28 mouse cellular contexts compared by ENCODE assay signal in the genomic region with DNA sequence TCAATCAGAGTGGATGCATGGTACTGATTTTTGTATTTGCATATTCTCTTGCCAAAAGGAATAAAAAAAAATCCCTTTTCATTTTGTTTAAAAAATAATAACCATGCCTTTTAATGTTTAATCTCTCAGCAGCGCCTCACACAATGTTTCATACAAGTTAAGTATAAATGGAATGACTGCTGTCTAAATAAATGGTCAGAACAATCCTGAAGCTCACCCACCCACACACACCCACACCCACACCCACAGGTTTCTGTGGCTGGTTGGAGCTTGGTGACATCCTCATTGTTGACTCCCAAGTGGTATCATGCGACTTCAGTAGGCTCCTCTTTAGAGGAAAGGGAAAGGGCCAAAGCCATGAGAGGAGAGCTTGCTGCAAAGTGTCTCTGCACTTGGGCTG.
"Had no signal": no experiment of that assay in that cellular context is flagged by ENCODE, and none has a peak within 500 bp of the region (broad histone marks: within the 10 kb centered on the region; RNA-seq: fewer than 3 reads in every experiment).

No protein-coding gene starts in this region.

- H3K4me2 ChIP-seq: embryonic facial prominence, embryonic 12.5 days; embryonic facial prominence, embryonic 13.5 days; embryonic facial prominence, embryonic 15.5 days; forebrain, embryonic 12.5 days; forebrain, embryonic 13.5 days; forebrain, embryonic 15.5 days had no signal

- H3K9ac ChIP-seq: embryonic facial prominence, embryonic 12.5 days; embryonic facial prominence, embryonic 13.5 days; embryonic facial prominence, embryonic 15.5 days; forebrain, embryonic 12.5 days; forebrain, embryonic 13.5 days; forebrain, embryonic 15.5 days; forebrain, postnatal 0 days had no signal

- H3K9me3 ChIP-seq: embryonic facial prominence, embryonic 10.5 days; embryonic facial prominence, embryonic 12.5 days; embryonic facial prominence, embryonic 13.5 days; embryonic facial prominence, embryonic 15.5 days; forebrain, embryonic 10.5 days; forebrain, embryonic 12.5 days; forebrain, embryonic 13.5 days; forebrain, embryonic 15.5 days had no signal

- H3K4me3 ChIP-seq: embryonic facial prominence, embryonic 10.5 days; embryonic facial prominence, embryonic 12.5 days; embryonic facial prominence, embryonic 13.5 days; embryonic facial prominence, embryonic 15.5 days; erythroblast, embryonic 14.5 days; forebrain, embryonic 10.5 days; forebrain, embryonic 12.5 days; forebrain, embryonic 13.5 days; forebrain, embryonic 15.5 days; gastrocnemius, adult 2 months had no signal

- H3K27ac ChIP-seq: embryonic facial prominence, embryonic 10.5 days; embryonic facial prominence, embryonic 12.5 days; embryonic facial prominence, embryonic 13.5 days; embryonic facial prominence, embryonic 15.5 days; forebrain, embryonic 10.5 days; forebrain, embryonic 12.5 days; forebrain, embryonic 13.5 days; forebrain, embryonic 15.5 days; gastrocnemius, adult 2 months had no signal

- ATAC-seq: forebrain, embryonic 13.5 days; forebrain, embryonic 14.5 days; forebrain, embryonic 15.5 days; forebrain, embryonic 16.5 days; forebrain, postnatal 0 days had no signal

- H3K4me1 ChIP-seq: embryonic facial prominence, embryonic 10.5 days; embryonic facial prominence, embryonic 12.5 days; embryonic facial prominence, embryonic 13.5 days; embryonic facial prominence, embryonic 15.5 days had no signal

- H3K27me3 ChIP-seq: embryonic facial prominence, embryonic 12.5 days; embryonic facial prominence, embryonic 13.5 days; embryonic facial prominence, embryonic 15.5 days; forebrain, embryonic 12.5 days; forebrain, embryonic 13.5 days; forebrain, embryonic 15.5 days had no signal

- DNase-seq: cerebellum, adult 18-20 months; cerebellum, adult 2 months; cerebellum, adult 8-10 months; cerebellum, adult 9-10 months; cerebellum, adult 9-11 months; cerebellum, postnatal 10 days; cerebellum, postnatal 14 days; cerebellum, postnatal 25 days; cerebellum, postnatal 36 days; embryo, embryonic 11 days; forebrain, postnatal 0 days; gastrocnemius, adult 2 months; gastrocnemius, postnatal 10 days; gastrocnemius, postnatal 14 days; gastrocnemius, postnatal 25 days; gastrocnemius, postnatal 36 days; heart, adult 18-20 months had no signal

- H3K36me3 ChIP-seq: embryonic facial prominence, embryonic 10.5 days; embryonic facial prominence, embryonic 12.5 days; embryonic facial prominence, embryonic 13.5 days; embryonic facial prominence, embryonic 15.5 days; forebrain, embryonic 10.5 days; forebrain, embryonic 12.5 days; forebrain, embryonic 15.5 days had no signal
